Mouse (Mus musculus) adrenal gland, postnatal 4 days (tissue): ENCODE results near the gene Map2k3. TPM values are rescaled to one million over a fixed set of nuclear protein-coding genes. Genes with fewer than 3 reads are reported as not detected.

ENCODE experiments used
- DNase-seq, 2 experiments: peaks; one replicate each; pipeline ENCODE4 v3.0.0; 2021 to 2022; ENCODE audit warnings: low spot score in 2 of 2, mixed read lengths in 2 of 2
- total RNA-seq, 2 experiments: library from RNA; stranded (reverse); gene quantifications; 2 replicates each; pipeline ENCODE4 v1.2.3; 2021

Gene Map2k3
- total RNA-seq, 2 experiments from 2014 or later, result 92.4 to 93.9 TPM

- DNase-seq, result no peak
Observed at GRCm38 (mm10) chr11:60954255-60955104, 22.6 kb downstream of the Map2k3 start.

DNA sequence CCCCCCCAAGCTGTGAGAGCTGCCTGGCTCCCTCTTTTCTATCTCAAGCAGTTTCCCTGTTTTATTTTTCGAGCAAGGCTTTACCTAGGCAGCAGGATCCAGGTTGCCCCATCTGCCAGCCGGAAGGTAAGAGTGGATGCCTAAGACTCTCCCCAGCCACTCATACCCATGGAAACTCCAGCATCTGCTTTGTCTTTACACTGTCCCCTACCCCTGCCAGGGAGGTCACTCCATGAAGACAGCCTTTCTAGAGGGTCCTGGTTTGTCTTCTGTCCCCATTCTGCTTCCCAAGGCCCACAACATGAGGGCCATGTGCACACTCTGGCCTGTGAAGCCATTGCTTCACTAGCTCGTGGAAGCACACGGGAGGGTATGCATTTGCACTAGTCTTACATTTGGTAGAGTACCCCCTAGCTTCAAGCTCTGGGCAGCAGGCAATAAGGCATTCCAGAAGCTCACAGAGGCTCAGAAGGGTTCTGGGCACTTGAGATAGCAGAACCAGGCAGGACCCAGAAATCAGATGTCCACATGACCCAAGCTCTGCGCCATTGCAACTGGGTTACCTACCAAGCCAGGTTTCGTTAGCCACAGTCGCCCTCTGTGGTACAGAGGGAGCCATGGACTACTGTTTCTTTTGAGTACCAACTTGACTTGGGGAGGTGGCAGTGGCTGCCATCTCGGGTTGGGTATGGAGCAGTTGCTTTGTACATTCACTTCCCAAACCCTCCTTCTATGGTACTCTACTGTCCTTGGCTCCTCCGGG is 24.0 kb downstream of the Map2k3 start:
- DNase-seq, result no peak

DNA sequence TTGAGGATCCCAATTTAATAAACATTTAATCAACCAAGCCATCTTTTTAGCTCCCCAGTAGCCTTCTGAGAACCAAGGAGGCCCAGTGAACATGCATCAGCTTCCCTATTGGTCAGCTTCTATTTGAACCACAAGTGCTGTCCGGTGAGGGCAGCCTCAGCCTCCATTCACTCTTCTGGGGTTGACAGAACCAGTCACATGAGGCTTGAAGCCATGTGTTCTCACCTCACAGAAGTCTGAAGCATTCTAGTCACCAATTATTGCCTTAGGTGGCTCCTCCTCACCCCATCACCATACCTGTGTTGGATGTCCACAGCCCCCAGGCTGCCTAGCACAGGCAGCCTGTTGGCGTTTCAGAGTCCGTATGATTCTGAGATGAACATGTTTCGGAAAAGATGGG is 27.1 kb downstream of the Map2k3 start:
- DNase-seq, result no peak

GRCm38 (mm10) chr11:60961176-60961575 is 29.3 kb downstream of the Map2k3 start:
- no peak for DNase-seq

DNA sequence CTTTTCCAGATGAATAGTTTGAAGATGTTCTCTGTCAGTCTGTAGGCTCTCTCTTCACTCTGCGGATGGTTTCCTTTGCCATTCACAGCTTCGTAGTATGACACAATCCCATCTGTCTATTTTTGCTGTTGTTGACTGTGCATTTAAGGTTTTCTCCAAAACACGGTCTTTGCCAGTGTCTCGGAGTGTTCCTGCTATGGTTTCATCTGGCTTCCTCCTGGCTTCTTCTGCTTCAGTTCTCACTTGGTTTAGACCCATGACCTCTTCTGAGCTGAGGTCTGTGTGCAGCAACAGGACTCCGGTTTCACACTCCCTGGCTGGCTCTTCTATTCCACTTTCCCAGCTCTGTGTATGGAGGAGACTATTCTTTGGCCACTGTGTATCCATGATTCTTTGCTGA is 30.9 kb downstream of the Map2k3 start:
- DNase-seq, result no peak

DNA sequence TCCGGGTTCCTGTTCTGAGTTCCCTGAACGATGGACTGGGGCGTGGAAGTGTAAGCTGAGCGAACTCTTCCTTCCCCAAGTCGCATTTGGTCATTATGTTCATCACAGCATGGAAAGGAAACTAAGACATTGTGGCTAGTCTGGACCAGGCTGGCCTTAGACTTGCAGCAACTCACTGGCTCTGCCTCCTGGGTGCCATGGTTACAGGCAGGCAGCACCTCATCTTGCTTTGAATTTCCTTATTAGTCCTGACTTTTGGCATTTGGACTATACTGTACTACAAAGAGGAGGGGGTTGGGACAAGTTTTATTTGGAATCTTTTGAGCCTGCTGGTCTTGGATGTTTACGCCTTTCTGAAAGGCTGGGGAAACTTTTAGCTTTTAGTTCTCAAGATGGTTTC is 35.1 kb downstream of the Map2k3 start:
- no peak for DNase-seq

DNA sequence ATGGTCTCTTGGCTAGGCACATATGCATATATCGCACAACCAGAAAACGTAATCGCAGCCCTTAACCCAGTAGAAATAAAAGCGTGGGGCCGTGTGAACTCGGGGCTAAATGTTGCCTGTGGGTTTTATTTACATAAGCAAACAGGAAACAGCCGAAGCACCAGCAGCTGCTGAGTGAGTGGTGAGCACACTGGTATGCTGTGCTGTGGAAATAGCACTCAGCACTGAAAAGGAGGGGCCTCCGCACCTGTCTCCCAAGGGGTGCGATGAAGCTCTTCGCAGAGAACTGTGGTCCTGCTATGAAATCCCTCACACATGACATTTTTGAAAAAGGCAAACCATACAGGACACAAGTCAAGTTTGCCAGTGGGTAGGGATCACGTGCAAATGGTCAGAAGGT is 43.3 kb downstream of the Map2k3 start:
- DNase-seq, result no peak

DNA sequence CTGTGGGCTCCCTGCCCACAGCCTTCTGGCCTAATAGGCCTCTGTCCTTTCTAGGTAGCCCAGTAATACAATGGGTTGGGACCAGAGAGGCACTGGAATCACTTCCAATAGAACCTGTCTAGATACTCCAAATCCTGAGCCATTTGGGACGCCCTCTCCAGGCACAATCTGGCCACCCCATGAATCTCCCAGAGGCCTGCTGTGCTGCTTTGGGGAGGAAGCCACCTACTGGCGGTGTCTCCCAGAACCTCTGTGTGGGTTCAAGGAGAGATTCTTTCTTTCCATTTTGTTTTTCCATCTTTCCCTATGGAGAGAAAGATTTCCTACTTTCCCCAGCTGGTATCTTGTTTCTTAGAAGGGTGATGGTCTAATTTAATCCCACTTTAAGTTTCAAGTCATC is 44.4 kb downstream of the Map2k3 start:
- no peak for DNase-seq

- DNase-seq, result no peak
Observed at GRCm38 (mm10) chr11:60976742-60977141, 44.9 kb downstream of the Map2k3 start.

- DNase-seq, result no peak
Observed at GRCm38 (mm10) chr11:60977153-60977552, 45.3 kb downstream of the Map2k3 start.

- DNase-seq, result no peak
Observed at GRCm38 (mm10) chr11:60978658-60979057, 46.8 kb downstream of the Map2k3 start.

DNA sequence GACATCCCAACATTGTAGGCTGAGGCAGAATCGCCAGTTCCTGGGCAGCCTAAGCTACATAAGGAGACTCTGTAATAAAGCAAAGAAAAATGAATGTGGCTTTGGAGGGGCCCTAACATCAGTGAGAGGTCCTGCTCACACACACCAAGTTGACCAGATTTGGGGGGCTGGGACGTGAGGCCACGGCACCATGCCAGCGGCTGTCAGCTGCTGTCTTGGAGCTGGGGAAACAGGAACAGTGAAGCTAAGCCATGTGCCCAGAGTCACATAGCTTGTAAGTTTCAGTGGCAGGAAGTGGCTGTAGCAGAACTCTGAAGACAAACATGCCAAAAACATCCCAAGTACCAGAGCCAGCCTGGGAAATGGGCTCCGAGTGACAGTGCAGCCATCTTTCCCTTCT is 48.0 kb downstream of the Map2k3 start:
- no peak for DNase-seq

- no peak for DNase-seq
Observed at GRCm38 (mm10) chr11:60981693-60982486, 50.1 kb downstream of the Map2k3 start.

GRCm38 (mm10) chr11:60984912-60985558 is 53.2 kb downstream of the Map2k3 start:
- DNase-seq, result no peak

DNA sequence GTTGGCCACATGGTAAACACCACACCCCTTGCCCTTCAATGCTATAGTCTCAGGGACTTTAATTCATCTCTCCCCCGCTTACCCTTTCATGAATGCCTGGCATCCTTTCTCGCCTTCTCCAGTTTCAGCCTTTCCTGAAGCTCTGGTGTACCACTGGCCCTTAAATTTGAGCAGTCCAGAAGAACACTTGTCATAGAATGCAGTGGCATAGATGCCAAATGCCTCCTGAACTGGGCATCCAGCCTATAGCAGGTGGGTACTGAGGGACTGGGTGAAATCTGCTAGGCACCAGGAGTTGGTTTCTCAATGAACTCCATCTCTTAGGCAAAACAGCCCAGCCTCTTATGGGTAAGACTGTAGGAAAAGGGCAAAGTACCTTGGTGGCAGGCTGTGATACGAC is 58.6 kb downstream of the Map2k3 start:
- no peak for DNase-seq

Other genes starting within 250 kb of the Map2k3 start
- gene Llgl1, start 232.3 kb upstream of the Map2k3 start, total RNA-seq, result 10 to 100 TPM; 36.5 to 41.6 TPM
- gene Flii, start 204.8 kb upstream of the Map2k3 start, total RNA-seq, result 100 to 1,000 TPM; 128 to 129 TPM
- gene Mief2, start 203.6 kb upstream of the Map2k3 start, total RNA-seq, result 10 to 100 TPM; 26.6 to 28.0 TPM
- gene Top3a, start 154.7 kb upstream of the Map2k3 start, total RNA-seq, result 10 to 100 TPM; 18.2 to 19.9 TPM
- 10 to 100 TPM; 21.8 to 23.2 TPM for gene Smcr8, start 154.5 kb upstream of the Map2k3 start, total RNA-seq
- 100 to 1,000 TPM in 1 of 2 experiments, 10 to 100 TPM in 1; 93.3 to 105 TPM for gene Shmt1, start 120.3 kb upstream of the Map2k3 start, total RNA-seq
- gene Dhrs7b, start 101.4 kb upstream of the Map2k3 start, total RNA-seq, result 10 to 100 TPM; 23.5 to 24.3 TPM
- 10 to 100 TPM; 41.5 to 42.7 TPM for gene Tmem11, start 52.8 kb upstream of the Map2k3 start, total RNA-seq
- 10 to 100 TPM; 30.8 TPM for gene Natd1, start 17.3 kb upstream of the Map2k3 start, total RNA-seq
- gene Kcnj12, start 90.5 kb downstream of the Map2k3 start, total RNA-seq, result 1 to 10 TPM; 3.5 to 3.6 TPM
- gene Tnfrsf13b, start 194.7 kb downstream of the Map2k3 start, total RNA-seq, result 1 to 10 TPM in 1 of 2 experiments, under 1 TPM in 1; 0.67 to 1.4 TPM
- 100 to 1,000 TPM; 107 to 109 TPM for gene Usp22, start 243.0 kb downstream of the Map2k3 start, total RNA-seq